Mouse (Mus musculus) B cell, adult (primary cell): ENCODE measurements around the gene Tmem204. TPM values are rescaled to one million over a fixed set of nuclear protein-coding genes. Genes with fewer than 3 reads are reported as not detected.

Experiments used
- total RNA-seq: library from RNA; stranded (reverse); gene quantifications from 4 replicates; pipeline ENCODE4 v1.2.4, GENCODE M21; 2023; ENCODE audit not compliant: inconsistent age

Tmem204 gene
- total RNA-seq = not detected in 4 replicates

GRCm38 (mm10) chr17:25083444-25083931 is at the start of gene Tmem204:
TSS of gene Tmem204 (minus strand) at chr17:25083591.

GRCm38 (mm10) chr17:25120406-25120805 is 37.0 kb upstream of the Tmem204 start, which contains the start of gene Ptx4:
TSS of gene Ptx4 (plus strand) at chr17:25120760.

GRCm38 (mm10) chr17:25115664-25116432 is 32.5 kb upstream of the Tmem204 start, which contains the start of gene Telo2:
TSS of gene Telo2 (minus strand) at chr17:25115967.

GRCm38 (mm10) chr17:25015655-25016291 is 67.6 kb downstream of the Tmem204 start, which contains the start of the genes Cramp1l and Ift140:
TSS of gene Cramp1l (minus strand) at chr17:25015788.
TSS of gene Ift140 (plus strand) at chr17:25016085.

Other genes starting within 250 kb of the Tmem204 start
- gene Hagh, start 243.4 kb downstream of the Tmem204 start, total RNA-seq = 27.5 to 30.3 TPM (median 27.9 TPM) in 4 replicates
- gene Fahd1, start 233.2 kb downstream of the Tmem204 start, total RNA-seq = 2.0 to 2.5 TPM (median 2.2 TPM) in 4 replicates
- 0.54 to 1.4 TPM (median 0.66 TPM) in 3 of 4 replicates, not detected in the other for gene Igfals, start 217.6 kb downstream of the Tmem204 start, total RNA-seq
- 54.8 to 67.5 TPM (median 67.0 TPM) in 4 replicates for gene Nubp2, start 197.2 kb downstream of the Tmem204 start, total RNA-seq
- 26.0 to 31.7 TPM (median 30.6 TPM) in 4 replicates for gene Spsb3, start 196.9 kb downstream of the Tmem204 start, total RNA-seq
- gene Eme2, start 188.5 kb downstream of the Tmem204 start, total RNA-seq = 65.6 to 76.2 TPM (median 68.2 TPM) in 4 replicates
- gene Mrps34, start 188.5 kb downstream of the Tmem204 start, total RNA-seq = 26.8 to 35.6 TPM (median 29.2 TPM) in 4 replicates
- 23.0 to 37.2 TPM (median 27.7 TPM) in 4 replicates for gene Nme3, start 187.1 kb downstream of the Tmem204 start, total RNA-seq
- gene Mapk8ip3, start 146.6 kb downstream of the Tmem204 start, total RNA-seq = 200 to 220 TPM (median 218 TPM) in 4 replicates
- gene Jpt2, start 122.9 kb downstream of the Tmem204 start, total RNA-seq = 28.7 to 38.2 TPM (median 33.4 TPM) in 4 replicates
- gene Cramp1l, start 67.8 kb downstream of the Tmem204 start, total RNA-seq = 38.2 to 47.6 TPM (median 41.7 TPM) in 4 replicates
- 66.0 to 71.9 TPM (median 68.3 TPM) in 4 replicates for gene Ift140, start 67.5 kb downstream of the Tmem204 start, total RNA-seq
- gene Telo2, start 32.4 kb upstream of the Tmem204 start, total RNA-seq = 30.5 to 38.6 TPM (median 33.5 TPM) in 4 replicates
- gene Ptx4, start 37.2 kb upstream of the Tmem204 start, total RNA-seq = not detected in 4 replicates
- 41.6 to 51.0 TPM (median 43.7 TPM) in 4 replicates for gene Clcn7, start 49.8 kb upstream of the Tmem204 start, total RNA-seq
- 0.29 to 0.42 TPM (median 0.36 TPM) in 3 of 4 replicates, not detected in the other for gene Ccdc154, start 78.9 kb upstream of the Tmem204 start, total RNA-seq
- not detected in 4 replicates for gene Gm38655, start 91.9 kb upstream of the Tmem204 start, total RNA-seq
- 14.1 to 16.3 TPM (median 14.7 TPM) in 4 replicates for gene BC003965, start 101.0 kb upstream of the Tmem204 start, total RNA-seq
- gene Unkl, start 104.8 kb upstream of the Tmem204 start, total RNA-seq = 34.3 to 40.5 TPM (median 35.6 TPM) in 4 replicates
- gene Gnptg, start 156.5 kb upstream of the Tmem204 start, total RNA-seq = 23.3 to 29.1 TPM (median 27.6 TPM) in 4 replicates
- 14.8 to 19.8 TPM (median 15.4 TPM) in 4 replicates for gene Tsr3, start 156.6 kb upstream of the Tmem204 start, total RNA-seq
- gene Baiap3, start 172.8 kb upstream of the Tmem204 start, total RNA-seq = 0.54 to 2.4 TPM (median 1.2 TPM) in 4 replicates
- gene Ube2i, start 191.0 kb upstream of the Tmem204 start, total RNA-seq = 423 to 464 TPM (median 442 TPM) in 4 replicates
- gene Prss34, start 214.8 kb upstream of the Tmem204 start, total RNA-seq = not detected in 4 replicates
- not detected in 4 replicates for gene Prss28, start 225.1 kb upstream of the Tmem204 start, total RNA-seq
- gene Prss29, start 235.1 kb upstream of the Tmem204 start, total RNA-seq = not detected in 4 replicates